Mouse (Mus musculus) liver, postnatal 0 days (tissue): ENCODE measurements around the gene Ick.

Experiments used
- CTCF ChIP-seq: sonication (generic); IDR thresholded peaks from 2 replicates; pipeline ENCODE4 v1.5.1; 2016; ENCODE audit warnings: antibody characterized with exemption, low read depth
- EP300 ChIP-seq: IDR thresholded peaks from 2 replicates; pipeline ENCODE4 v1.6.1; 2016; ENCODE audit warnings: antibody characterized with exemption, low read depth, mild to moderate bottlenecking

DNA sequence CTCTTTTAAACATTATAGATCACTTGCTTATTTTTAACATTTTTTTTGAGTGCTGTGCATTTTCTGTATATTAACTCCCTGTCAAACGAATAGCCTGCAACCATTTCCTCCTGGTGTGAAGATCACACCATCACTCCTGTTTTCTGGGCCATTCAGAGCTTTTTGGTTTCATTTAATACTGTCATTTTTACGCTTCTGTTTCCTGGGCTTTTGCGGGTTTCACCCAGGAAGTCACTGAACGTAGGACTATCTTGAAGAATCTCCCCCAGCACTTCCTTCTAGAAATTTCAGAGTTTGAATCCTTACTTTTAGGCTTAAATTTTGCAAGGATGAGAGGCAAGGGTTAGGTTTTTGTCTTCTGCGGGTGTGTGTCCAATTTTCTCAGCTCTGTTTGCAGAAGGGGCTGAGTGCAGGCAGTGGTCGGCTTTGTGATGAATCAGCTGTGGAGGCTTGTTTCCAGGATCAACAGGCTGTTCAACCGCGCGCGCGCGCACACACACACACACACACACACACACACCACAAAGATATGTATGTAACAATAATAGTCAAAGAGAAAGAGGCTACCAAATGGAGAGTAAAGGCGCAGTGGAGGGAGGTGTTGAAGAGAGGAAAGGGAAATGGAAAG is 35.2 kb upstream of the Ick start:
- no peak for TF ChIP-seq CTCF
- no peak for TF ChIP-seq EP300
